Mouse (Mus musculus): ENCODE measurements around the gene Rpl18a. TPM values are rescaled to one million over a fixed set of nuclear protein-coding genes. Genes with fewer than 3 reads are reported as not detected.

The Rpl18a gene
- total RNA-seq (2014; fragmentation: Nextera tagmentation) = 12,197 and 12,967 TPM in 2 replicates
- total RNA-seq (2017) = 1,575 and 1,810 TPM in 2 replicates
- 3,365 and 5,482 TPM in 2 replicates for polyA plus RNA-seq (2012)

DNA sequence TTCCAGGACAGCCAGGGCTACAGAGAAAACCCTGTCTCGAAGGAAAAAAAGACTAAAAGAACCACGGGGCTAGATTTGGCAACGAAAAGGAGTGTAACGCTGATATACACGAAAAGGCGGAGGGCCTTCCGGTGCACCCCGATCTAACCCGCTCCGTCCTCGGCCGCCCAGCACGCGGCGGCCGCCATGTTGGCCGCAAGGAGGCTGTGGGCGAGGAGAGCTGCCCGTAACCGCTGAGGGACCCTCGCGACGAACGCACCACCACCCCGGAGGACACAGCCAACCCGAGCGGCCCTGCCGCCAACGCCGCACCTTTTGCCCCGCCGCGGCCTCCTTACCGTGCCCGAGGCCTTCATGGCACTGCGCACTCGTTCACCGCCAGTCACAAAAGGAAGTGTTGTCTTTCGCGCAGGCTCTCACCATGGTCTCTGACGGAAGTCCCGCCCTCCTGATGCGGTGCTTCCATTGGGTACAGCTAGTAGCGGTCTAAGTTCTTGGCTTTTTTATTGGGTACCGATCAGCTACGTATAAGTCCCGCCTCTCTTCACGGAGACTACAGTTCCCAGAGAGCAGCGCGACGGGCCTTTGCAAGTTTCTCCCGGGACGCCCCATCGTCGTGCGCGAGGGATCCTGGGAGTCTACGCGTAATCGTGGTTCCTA is at the start of gene Rpl18a:
Rpl18a (minus strand) TSS at position 392 of the 660 bp plus-strand sequence.
- Histone ChIP-seq H3K9me3 (replicated peaks) (peaks cover 15% of the 10 kb centered on the region), H3K4me3 (ENCODE audit: low read depth, low read length) (peak within 1 kb of the TSS; percentile 97), H3K4me1 (ENCODE audit: insufficient read depth, low read depth, low read length) (peaks cover 37% of the 10 kb centered on the region), H3K36me3 (replicated peaks) (peaks cover 46% of the 10 kb centered on the region), H3K27me3 (ENCODE audit: insufficient read depth, low read length) (no peaks in the 10 kb centered on the region)
- DNase-seq (ENCODE audit: low spot score) (peak; percentile 97), ATAC-seq (ENCODE audit: extremely low read depth, insufficient number of reproducible peaks, low FRiP score, poor library complexity, severe bottlenecking) (peak; percentile 96)
- no peak for TF ChIP-seq GATA2 (IDR thresholded peaks at IDR 0.05; ENCODE audit: borderline replicate concordance, low read depth, low read length)
- TF ChIP-seq POLR2AphosphoS5 (IDR thresholded peaks at IDR 0.05; ENCODE audit: insufficient replicate concordance, low read depth, low read length) = peak; percentile 93
- no peak for TF ChIP-seq TAL1 (conservative IDR thresholded peaks at IDR 0.05; ENCODE audit: low read depth, low read length)
- no peak for TF ChIP-seq CTCF (IDR thresholded peaks at IDR 0.05; ENCODE audit: low read depth, low read length)
- TF ChIP-seq GATA1 (IDR thresholded peaks at IDR 0.05; ENCODE audit: borderline replicate concordance, low read length) = no peak

DNA sequence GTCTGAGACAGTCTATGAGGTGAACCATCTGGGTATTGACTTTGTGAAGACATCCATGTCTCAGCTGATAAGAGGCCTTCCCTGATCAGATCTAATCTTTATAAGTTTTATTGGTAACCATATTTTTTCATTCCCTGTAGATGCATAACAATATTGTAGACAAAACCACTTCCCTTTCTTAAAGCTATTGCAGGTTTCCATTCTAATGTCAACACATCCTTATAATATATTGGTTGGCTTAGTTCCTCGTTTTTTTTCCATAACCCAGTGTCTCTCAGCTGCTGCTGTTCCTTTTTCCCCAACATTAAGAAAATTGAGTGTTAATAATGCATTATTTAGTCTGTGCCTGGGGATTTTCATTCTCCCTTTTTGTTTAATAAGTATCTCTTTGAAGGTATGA is 46.0 kb upstream of the Rpl18a start:
- Histone ChIP-seq H3K9me3 (replicated peaks) (no peaks in the 10 kb centered on the region), H3K27me3 (ENCODE audit: insufficient read depth, low read length) (peaks cover 15% of the 10 kb centered on the region), H3K4me1 (ENCODE audit: insufficient read depth, low read depth, low read length) (no peaks in the 10 kb centered on the region), H3K36me3 (replicated peaks) (no peaks in the 10 kb centered on the region), H3K4me3 (ENCODE audit: low read depth, low read length) (no peak overlapping the region)
- DNase-seq (ENCODE audit: low spot score) = no peak
- TF ChIP-seq POLR2AphosphoS5 (IDR thresholded peaks at IDR 0.05; ENCODE audit: insufficient replicate concordance, low read depth, low read length) = no peak
- no peak for TF ChIP-seq CTCF (IDR thresholded peaks at IDR 0.05; ENCODE audit: low read depth, low read length)
- no peak for TF ChIP-seq GATA1 (IDR thresholded peaks at IDR 0.05; ENCODE audit: borderline replicate concordance, low read length)
- TF ChIP-seq GATA2 (IDR thresholded peaks at IDR 0.05; ENCODE audit: borderline replicate concordance, low read depth, low read length) = no peak
- no peak for TF ChIP-seq TAL1 (conservative IDR thresholded peaks at IDR 0.05; ENCODE audit: low read depth, low read length)
- ATAC-seq (ENCODE audit: extremely low read depth, insufficient number of reproducible peaks, low FRiP score, poor library complexity, severe bottlenecking) = no peak

DNA sequence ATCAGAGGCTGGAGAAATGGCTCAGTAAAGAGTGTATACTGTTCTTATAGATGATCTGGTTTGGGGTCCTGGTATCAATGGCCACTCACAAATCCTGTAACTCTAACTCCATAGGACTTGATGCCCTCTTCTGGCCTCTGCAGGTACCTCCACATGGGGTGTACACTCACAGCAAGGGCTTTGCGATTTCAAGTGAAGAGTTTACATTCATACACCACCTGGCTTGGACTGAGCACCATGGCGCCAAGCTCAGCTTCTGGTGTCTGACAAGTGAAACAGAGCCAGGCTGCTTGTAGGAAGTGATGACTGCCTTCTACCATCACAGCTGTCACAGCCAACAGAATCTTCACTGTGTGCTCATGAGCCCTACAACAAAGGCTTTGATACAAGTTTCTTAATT is 44.3 kb upstream of the Rpl18a start:
- Histone ChIP-seq H3K27me3 (ENCODE audit: insufficient read depth, low read length) (peaks cover 14% of the 10 kb centered on the region), H3K36me3 (replicated peaks) (no peaks in the 10 kb centered on the region), H3K9me3 (replicated peaks) (no peaks in the 10 kb centered on the region), H3K4me3 (ENCODE audit: low read depth, low read length) (no peak overlapping the region), H3K4me1 (ENCODE audit: insufficient read depth, low read depth, low read length) (no peaks in the 10 kb centered on the region)
- no peak for DNase-seq (ENCODE audit: low spot score)
- TF ChIP-seq GATA1 (IDR thresholded peaks at IDR 0.05; ENCODE audit: borderline replicate concordance, low read length) = no peak
- TF ChIP-seq POLR2AphosphoS5 (IDR thresholded peaks at IDR 0.05; ENCODE audit: insufficient replicate concordance, low read depth, low read length) = no peak
- no peak for TF ChIP-seq CTCF (IDR thresholded peaks at IDR 0.05; ENCODE audit: low read depth, low read length)
- no peak for TF ChIP-seq TAL1 (conservative IDR thresholded peaks at IDR 0.05; ENCODE audit: low read depth, low read length)
- no peak for TF ChIP-seq GATA2 (IDR thresholded peaks at IDR 0.05; ENCODE audit: borderline replicate concordance, low read depth, low read length)
- ATAC-seq (ENCODE audit: extremely low read depth, insufficient number of reproducible peaks, low FRiP score, poor library complexity, severe bottlenecking) = no peak

DNA sequence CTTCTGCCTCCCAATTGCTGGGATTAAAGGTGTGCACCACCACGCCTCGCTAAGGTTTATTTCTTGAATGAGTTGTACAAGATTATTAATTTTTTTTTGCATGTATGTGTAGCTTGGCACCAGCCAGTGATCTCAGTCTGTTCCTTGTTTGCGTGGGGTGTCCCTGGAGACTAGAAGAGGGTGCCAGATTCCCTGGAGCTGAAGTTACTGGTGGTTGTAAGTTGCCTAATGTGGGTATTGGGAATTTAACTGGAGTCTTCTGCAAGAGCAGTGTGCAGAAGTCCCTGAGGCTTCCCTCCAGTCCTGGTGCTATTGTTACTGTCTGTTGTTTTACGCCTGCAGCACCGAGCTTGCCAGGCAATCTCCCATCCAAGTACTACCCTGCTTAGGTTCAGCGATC is 40.0 kb upstream of the Rpl18a start:
- no peak overlapping the region for H3K4me3 ChIP-seq (ENCODE audit: low read depth, low read length)
- no peak for TF ChIP-seq GATA1 (IDR thresholded peaks at IDR 0.05; ENCODE audit: borderline replicate concordance, low read length)
- no peak for TF ChIP-seq CTCF (IDR thresholded peaks at IDR 0.05; ENCODE audit: low read depth, low read length)
- TF ChIP-seq POLR2AphosphoS5 (IDR thresholded peaks at IDR 0.05; ENCODE audit: insufficient replicate concordance, low read depth, low read length) = no peak
- TF ChIP-seq TAL1 (conservative IDR thresholded peaks at IDR 0.05; ENCODE audit: low read depth, low read length) = no peak
- TF ChIP-seq GATA2 (IDR thresholded peaks at IDR 0.05; ENCODE audit: borderline replicate concordance, low read depth, low read length) = no peak
- DNase-seq (ENCODE audit: low spot score) (no peak), ATAC-seq (ENCODE audit: extremely low read depth, insufficient number of reproducible peaks, low FRiP score, poor library complexity, severe bottlenecking) (no peak)
- H3K4me1 ChIP-seq (ENCODE audit: insufficient read depth, low read depth, low read length) = no peaks in the 10 kb centered on the region
- peaks cover 28% of the 10 kb centered on the region for H3K27me3 ChIP-seq (ENCODE audit: insufficient read depth, low read length)
- H3K36me3 ChIP-seq (replicated peaks) = no peaks in the 10 kb centered on the region
- H3K9me3 ChIP-seq (replicated peaks) = no peaks in the 10 kb centered on the region

DNA sequence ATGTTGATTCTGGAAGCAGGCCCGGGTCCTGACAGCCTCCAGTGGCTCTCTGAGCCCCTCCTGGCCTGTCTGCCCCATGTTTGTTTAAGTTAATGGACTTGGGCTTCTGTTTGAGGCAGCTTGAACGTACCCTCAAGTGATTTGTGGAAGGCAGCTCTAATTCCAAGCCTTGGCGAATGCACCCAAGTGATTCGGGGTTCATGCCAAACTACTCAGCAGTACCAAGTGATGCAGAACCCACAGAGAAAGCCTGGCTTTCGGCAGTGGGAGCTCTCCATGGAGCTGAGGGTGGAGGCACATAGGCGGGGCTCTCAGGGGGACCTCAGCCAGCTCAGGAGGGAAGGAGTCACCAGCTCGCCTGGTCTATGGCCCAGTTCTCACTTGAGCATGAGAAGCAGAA is 37.6 kb upstream of the Rpl18a start:
- no peak for DNase-seq (ENCODE audit: low spot score)
- H3K4me1 ChIP-seq (ENCODE audit: insufficient read depth, low read depth, low read length) = no peaks in the 10 kb centered on the region
- no peak for ATAC-seq (ENCODE audit: extremely low read depth, insufficient number of reproducible peaks, low FRiP score, poor library complexity, severe bottlenecking)
- H3K9me3 ChIP-seq (replicated peaks) = no peaks in the 10 kb centered on the region
- peaks cover 30% of the 10 kb centered on the region for H3K27me3 ChIP-seq (ENCODE audit: insufficient read depth, low read length)
- no peak overlapping the region for H3K4me3 ChIP-seq (ENCODE audit: low read depth, low read length)
- H3K36me3 ChIP-seq (replicated peaks) = no peaks in the 10 kb centered on the region
- TF ChIP-seq GATA2 (IDR thresholded peaks at IDR 0.05; ENCODE audit: borderline replicate concordance, low read depth, low read length) (no peak), POLR2AphosphoS5 (IDR thresholded peaks at IDR 0.05; ENCODE audit: insufficient replicate concordance, low read depth, low read length) (no peak), TAL1 (conservative IDR thresholded peaks at IDR 0.05; ENCODE audit: low read depth, low read length) (no peak)

DNA sequence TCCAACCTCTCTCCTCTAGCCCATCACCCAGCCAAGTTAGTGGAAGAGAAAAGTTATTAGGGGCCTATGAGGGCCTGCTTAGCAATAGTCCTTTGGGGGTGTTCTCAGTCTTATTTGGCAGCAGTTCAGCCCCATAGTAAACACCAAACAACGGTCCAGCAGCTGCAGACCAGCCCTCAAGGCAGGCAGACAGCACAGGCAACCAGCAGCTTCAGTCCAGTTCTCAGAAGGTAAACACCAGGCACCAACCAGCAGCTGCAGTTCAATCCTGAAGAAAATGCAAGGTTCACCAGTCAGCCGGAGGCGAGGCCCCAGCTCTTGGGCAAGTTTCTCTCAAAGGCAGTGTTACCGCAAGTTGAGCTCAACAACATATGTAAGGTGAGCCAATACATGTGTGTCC is 35.8 kb upstream of the Rpl18a start:
- Histone ChIP-seq H3K9me3 (replicated peaks) (no peaks in the 10 kb centered on the region), H3K27me3 (ENCODE audit: insufficient read depth, low read length) (peaks cover 39% of the 10 kb centered on the region), H3K36me3 (replicated peaks) (no peaks in the 10 kb centered on the region), H3K4me3 (ENCODE audit: low read depth, low read length) (no peak overlapping the region), H3K4me1 (ENCODE audit: insufficient read depth, low read depth, low read length) (peaks cover 9% of the 10 kb centered on the region)
- no peak for DNase-seq (ENCODE audit: low spot score)
- TF ChIP-seq GATA2 (IDR thresholded peaks at IDR 0.05; ENCODE audit: borderline replicate concordance, low read depth, low read length) (no peak), GATA1 (IDR thresholded peaks at IDR 0.05; ENCODE audit: borderline replicate concordance, low read length) (no peak)
- ATAC-seq (ENCODE audit: extremely low read depth, insufficient number of reproducible peaks, low FRiP score, poor library complexity, severe bottlenecking) = no peak

All from G1E (cell line).